Mouse (Mus musculus): ENCODE data around the gene Anapc16. TPM values are rescaled to one million over a fixed set of nuclear protein-coding genes. Genes with fewer than 3 reads are reported as not detected.

Gene Anapc16
- 122 TPM in 2 replicates for polyA plus RNA-seq (2015; fragmentation: Nextera tagmentation; extraction: Ambion mirVana)

- ATAC-seq: peak; percentile 98
- Histone ChIP-seq H3K9ac (peak within 1 kb of the TSS; percentile 77), H3K36me3 (ENCODE audit: poor library complexity, severe bottlenecking) (peaks cover 16% of the 10 kb centered on the region), H3K27me3 (no peaks in the 10 kb centered on the region), H3K27ac (peak within 1 kb of the TSS; percentile 97), H3K4me3 (peak within 1 kb of the TSS; percentile 57), H3K4me2 (peak within 1 kb of the TSS; percentile 88), H3K4me1 (peaks cover 23% of the 10 kb centered on the region), H3K9me3 (replicated peaks) (no peaks in the 10 kb centered on the region)
- WGBS: under 1% methylated on average over 51 of the region's 51 CpGs
Observed at GRCm38 (mm10) chr10:60002673-60003212, at the start of gene Anapc16, which contains the start of gene Ascc1. Gene Anapc16 (minus strand): TSS chr10:60003135. Gene Ascc1 (plus strand): TSS chr10:60002805.

GRCm38 (mm10) chr10:60050581-60050980, 47.6 kb upstream of the Anapc16 start:
- H3K36me3 ChIP-seq (ENCODE audit: poor library complexity, severe bottlenecking): peaks cover 10% of the 10 kb centered on the region; the same call in 1 of the 2 replicates
- no peak overlapping the region for H3K4me2 ChIP-seq
- H3K27ac ChIP-seq: no peak overlapping the region
- H3K4me3 ChIP-seq: no peak overlapping the region
- 94% methylated on average over 10 of the region's 10 CpGs for WGBS
- H3K4me1 ChIP-seq: peaks cover 4% of the 10 kb centered on the region; the same call in 1 of the 2 replicates
- no peaks in the 10 kb centered on the region for H3K9me3 ChIP-seq (replicated peaks)
- H3K27me3 ChIP-seq: no peaks in the 10 kb centered on the region
- no peak for ATAC-seq
- no peak overlapping the region for H3K9ac ChIP-seq

GRCm38 (mm10) chr10:60046696-60047095, 43.8 kb upstream of the Anapc16 start:
- H3K27ac ChIP-seq: no peak overlapping the region
- WGBS: 12% methylated on average over 5 of the region's 5 CpGs
- H3K4me3 ChIP-seq: no peak overlapping the region
- no peak overlapping the region for H3K4me2 ChIP-seq
- H3K4me1 ChIP-seq: peaks cover 4% of the 10 kb centered on the region; the same call in 1 of the 2 replicates
- H3K27me3 ChIP-seq: no peaks in the 10 kb centered on the region
- H3K9me3 ChIP-seq (replicated peaks): no peaks in the 10 kb centered on the region
- no peak for ATAC-seq
- H3K36me3 ChIP-seq (ENCODE audit: poor library complexity, severe bottlenecking): peaks cover 10% of the 10 kb centered on the region; the same call in 1 of the 2 replicates
- H3K9ac ChIP-seq: no peak overlapping the region; the same call in 1 of the 2 replicates

GRCm38 (mm10) chr10:60042350-60042922, 39.5 kb upstream of the Anapc16 start:
- Histone ChIP-seq H3K36me3 (ENCODE audit: poor library complexity, severe bottlenecking) (no peaks in the 10 kb centered on the region), H3K9ac (no peak overlapping the region), H3K4me2 (no peak overlapping the region), H3K4me3 (no peak overlapping the region), H3K4me1 (peaks cover 4% of the 10 kb centered on the region; the same call in 1 of the 2 replicates), H3K9me3 (replicated peaks) (no peaks in the 10 kb centered on the region), H3K27ac (no peak overlapping the region), H3K27me3 (no peaks in the 10 kb centered on the region)
- no peak for ATAC-seq
- WGBS: 91% methylated on average over 8 of the region's 8 CpGs

- no peak overlapping the region for H3K4me3 ChIP-seq
- no peaks in the 10 kb centered on the region for H3K36me3 ChIP-seq (ENCODE audit: poor library complexity, severe bottlenecking)
- H3K9me3 ChIP-seq (replicated peaks): no peaks in the 10 kb centered on the region
- H3K4me2 ChIP-seq: no peak overlapping the region
- WGBS: 83% methylated on average over 4 of the region's 4 CpGs
- no peak for ATAC-seq
- H3K9ac ChIP-seq: no peak overlapping the region
- H3K27me3 ChIP-seq: no peaks in the 10 kb centered on the region
- H3K4me1 ChIP-seq: peaks cover 17% of the 10 kb centered on the region
- no peak overlapping the region for H3K27ac ChIP-seq
Observed at GRCm38 (mm10) chr10:60035744-60036143, 32.8 kb upstream of the Anapc16 start.

GRCm38 (mm10) chr10:60034621-60035020, 31.7 kb upstream of the Anapc16 start:
- Histone ChIP-seq H3K4me1 (peaks cover 17% of the 10 kb centered on the region), H3K4me2 (no peak overlapping the region), H3K9me3 (replicated peaks) (no peaks in the 10 kb centered on the region), H3K36me3 (ENCODE audit: poor library complexity, severe bottlenecking) (no peaks in the 10 kb centered on the region), H3K27ac (no peak overlapping the region), H3K4me3 (no peak overlapping the region), H3K9ac (no peak overlapping the region), H3K27me3 (no peaks in the 10 kb centered on the region)
- ATAC-seq: no peak
- WGBS: 75% methylated on average over 3 of the region's 3 CpGs

- H3K4me1 ChIP-seq: peaks cover 31% of the 10 kb centered on the region
- no peak overlapping the region for H3K4me2 ChIP-seq
- 46% methylated on average over 5 of the region's 5 CpGs for WGBS
- no peak overlapping the region for H3K4me3 ChIP-seq
- no peak for ATAC-seq
- H3K36me3 ChIP-seq (ENCODE audit: poor library complexity, severe bottlenecking): no peaks in the 10 kb centered on the region
- H3K27ac ChIP-seq: no peak overlapping the region
- no peak overlapping the region for H3K9ac ChIP-seq
- H3K27me3 ChIP-seq: no peaks in the 10 kb centered on the region
- no peaks in the 10 kb centered on the region for H3K9me3 ChIP-seq (replicated peaks)
Observed at GRCm38 (mm10) chr10:60033064-60033463, 30.1 kb upstream of the Anapc16 start.

- H3K27ac ChIP-seq: peak overlapping the region; percentile 72
- H3K4me1 ChIP-seq: peaks cover 35% of the 10 kb centered on the region
- H3K9ac ChIP-seq: no peak overlapping the region
- H3K36me3 ChIP-seq (ENCODE audit: poor library complexity, severe bottlenecking): no peaks in the 10 kb centered on the region
- 55% methylated on average over 2 of the region's 2 CpGs for WGBS
- H3K27me3 ChIP-seq: no peaks in the 10 kb centered on the region
- no peaks in the 10 kb centered on the region for H3K9me3 ChIP-seq (replicated peaks)
- H3K4me3 ChIP-seq: no peak overlapping the region
- ATAC-seq: peak; percentile 44; the same call in 1 of the 2 replicates
- H3K4me2 ChIP-seq: no peak overlapping the region
Observed at GRCm38 (mm10) chr10:60032622-60033021, 29.7 kb upstream of the Anapc16 start.

- no peaks in the 10 kb centered on the region for H3K27me3 ChIP-seq
- no peak overlapping the region for H3K9ac ChIP-seq
- H3K9me3 ChIP-seq (replicated peaks): no peaks in the 10 kb centered on the region
- 35% methylated on average over 2 of the region's 2 CpGs for WGBS
- H3K4me3 ChIP-seq: no peak overlapping the region
- peak; percentile 57; the same call in 1 of the 2 replicates for ATAC-seq
- H3K4me2 ChIP-seq: no peak overlapping the region
- H3K27ac ChIP-seq: peak overlapping the region; percentile 72
- no peaks in the 10 kb centered on the region for H3K36me3 ChIP-seq (ENCODE audit: poor library complexity, severe bottlenecking)
- peaks cover 42% of the 10 kb centered on the region for H3K4me1 ChIP-seq
Observed at GRCm38 (mm10) chr10:60031985-60032384, 29.1 kb upstream of the Anapc16 start.

GRCm38 (mm10) chr10:60031562-60031961, 28.6 kb upstream of the Anapc16 start:
- Histone ChIP-seq H3K4me1 (peaks cover 46% of the 10 kb centered on the region), H3K27me3 (no peaks in the 10 kb centered on the region), H3K27ac (peak overlapping the region; percentile 51; the same call in 1 of the 2 replicates), H3K4me3 (no peak overlapping the region), H3K4me2 (no peak overlapping the region), H3K9me3 (replicated peaks) (no peaks in the 10 kb centered on the region), H3K9ac (no peak overlapping the region), H3K36me3 (ENCODE audit: poor library complexity, severe bottlenecking) (no peaks in the 10 kb centered on the region)
- 76% methylated on average over 8 of the region's 8 CpGs for WGBS
- no peak for ATAC-seq

GRCm38 (mm10) chr10:60029387-60029786, 26.5 kb upstream of the Anapc16 start:
- Histone ChIP-seq H3K36me3 (ENCODE audit: poor library complexity, severe bottlenecking) (peaks cover 3% of the 10 kb centered on the region; the same call in 1 of the 2 replicates), H3K4me2 (no peak overlapping the region), H3K4me3 (no peak overlapping the region), H3K9me3 (replicated peaks) (no peaks in the 10 kb centered on the region), H3K4me1 (peaks cover 49% of the 10 kb centered on the region), H3K27ac (no peak overlapping the region), H3K9ac (no peak overlapping the region), H3K27me3 (no peaks in the 10 kb centered on the region)
- WGBS: 75% methylated on average over 4 of the region's 4 CpGs
- ATAC-seq: no peak

GRCm38 (mm10) chr10:60028979-60029378, 26.0 kb upstream of the Anapc16 start:
- Histone ChIP-seq H3K4me2 (no peak overlapping the region), H3K36me3 (ENCODE audit: poor library complexity, severe bottlenecking) (peaks cover 3% of the 10 kb centered on the region; the same call in 1 of the 2 replicates), H3K4me1 (peaks cover 49% of the 10 kb centered on the region), H3K4me3 (no peak overlapping the region), H3K27me3 (no peaks in the 10 kb centered on the region), H3K9me3 (replicated peaks) (no peaks in the 10 kb centered on the region), H3K9ac (no peak overlapping the region), H3K27ac (peak overlapping the region; percentile 25; the same call in 1 of the 2 replicates)
- peak; percentile 25; the same call in 1 of the 2 replicates for ATAC-seq
- 38% methylated on average over 7 of the region's 7 CpGs for WGBS

Measured in forebrain, embryonic 13.5 days (tissue).